Comparison of ENCODE assay signal across 20 mouse cellular contexts in genomic region chr12:112727801-112728200, GRCm38 (mm10). TPM values are rescaled to one million over a fixed set of nuclear protein-coding genes. Genes with fewer than 3 reads are reported as not detected.
A peak's percentile ranks its signal among the peaks of the same experiment; 100 is the strongest.
DNase-seq lines count a peak whose midpoint lies in the region; ATAC-seq and TF ChIP-seq lines count a peak whose summit lies in the region.
"Had no signal": no experiment of that assay in that cellular context is flagged by ENCODE, and none has a peak within 500 bp of the region (broad histone marks: within the 10 kb centered on the region; RNA-seq: fewer than 3 reads in every experiment).

No protein-coding gene starts in this region.

- H3K27me3 ChIP-seq in forebrain, embryonic 13.5 days, result peaks cover 4% of the 10 kb centered on the region; the same call in 1 of the 2 replicates
- peaks cover 11% of the 10 kb centered on the region for H3K27me3 ChIP-seq in forebrain, embryonic 10.5 days (ENCODE audit: poor library complexity, severe bottlenecking)
- H3K27me3 ChIP-seq in myocyte (ENCODE audit: control insufficient read depth, insufficient read depth, insufficient read length), result no peaks in the 10 kb centered on the region
- H3K27me3 ChIP-seq: intestine, embryonic 15.5 days; Patski had no signal

- H3K79me2 ChIP-seq in myocyte (ENCODE audit: control insufficient read depth, insufficient read depth), result peaks cover 5% of the 10 kb centered on the region

- DNase-seq in cerebellum, adult 11 months, result peak; percentile 24
- no peak for DNase-seq in forebrain, embryonic 10.5 days (ENCODE audit: extremely low spot score, low spot score)
- peak; percentile 37 for DNase-seq in lung, postnatal 36 days
- no peak for DNase-seq in lung, postnatal 4 days
- DNase-seq in kidney, postnatal 14 days, result no peak
- DNase-seq: adrenal gland, postnatal 14 days; cerebellum, postnatal 10 days; forebrain, postnatal 0 days; gastrocnemius, adult 2 months; gastrocnemius, postnatal 25 days had no signal

- H3K4me2 ChIP-seq in forebrain, embryonic 13.5 days, result no peak overlapping the region
- H3K4me2 ChIP-seq in myocyte (ENCODE audit: low read depth), result peak overlapping the region; percentile 50
- H3K4me2 ChIP-seq: embryonic facial prominence, embryonic 12.5 days; forebrain, embryonic 12.5 days; heart, embryonic 12.5 days; intestine, embryonic 15.5 days had no signal

- H3ac ChIP-seq in myocyte (ENCODE audit: control insufficient read depth, insufficient read length), result no peak overlapping the region

- H3K36me3 ChIP-seq in forebrain, embryonic 13.5 days (ENCODE audit: poor library complexity, severe bottlenecking), result peaks cover 27% of the 10 kb centered on the region
- peaks cover 12% of the 10 kb centered on the region for H3K36me3 ChIP-seq in forebrain, embryonic 10.5 days (replicated peaks)
- no peaks in the 10 kb centered on the region for H3K36me3 ChIP-seq in myocyte (ENCODE audit: control insufficient read depth, insufficient read depth)
- H3K36me3 ChIP-seq: intestine, embryonic 15.5 days had no signal

- no peaks in the 10 kb centered on the region for H3K9me3 ChIP-seq in forebrain, embryonic 13.5 days (replicated peaks)
- no peaks in the 10 kb centered on the region for H3K9me3 ChIP-seq in forebrain, embryonic 10.5 days
- H3K9me3 ChIP-seq: embryonic facial prominence, embryonic 12.5 days; forebrain, embryonic 12.5 days; heart, embryonic 12.5 days; intestine, embryonic 15.5 days had no signal

- no peak overlapping the region for H3K27ac ChIP-seq in forebrain, embryonic 13.5 days
- H3K27ac ChIP-seq in forebrain, embryonic 10.5 days, result no peak overlapping the region
- H3K27ac ChIP-seq: embryonic facial prominence, embryonic 12.5 days; forebrain, embryonic 12.5 days; gastrocnemius, adult 2 months; intestine, embryonic 15.5 days had no signal

- 70% methylated on average over 8 of the region's 8 CpGs for WGBS in forebrain, embryonic 13.5 days
- WGBS in forebrain, embryonic 10.5 days, result 88% methylated on average over 8 of the region's 8 CpGs

- ATAC-seq in cerebellum, adult (ENCODE audit: insufficient number of reproducible peaks, low FRiP score, low TSS enrichment), result no peak
- ATAC-seq in forebrain, embryonic 13.5 days, result no peak
- ATAC-seq: activated CD4-positive, CD25-positive, alpha-beta regulatory T cell, adult 4 months; forebrain, postnatal 0 days; intestine, embryonic 15.5 days; Patski had no signal

- H3K9ac ChIP-seq in forebrain, embryonic 13.5 days, result 0 out of 2 replicates have a peak overlapping the region, but pooled peaks have one; percentile 12
- H3K9ac ChIP-seq: embryonic facial prominence, embryonic 12.5 days; forebrain, embryonic 12.5 days; forebrain, postnatal 0 days; heart, embryonic 12.5 days; intestine, embryonic 15.5 days had no signal

- no peak for TF ChIP-seq POLR2A in myocyte (IDR thresholded peaks at IDR 0.05; ENCODE audit: insufficient read length, low read depth)

- H3K4me1 ChIP-seq in forebrain, embryonic 13.5 days, result peaks cover 34% of the 10 kb centered on the region
- H3K4me1 ChIP-seq in forebrain, embryonic 10.5 days, result peaks cover 16% of the 10 kb centered on the region

- H3K4me3 ChIP-seq in forebrain, embryonic 13.5 days, result no peak overlapping the region
- no peak overlapping the region for H3K4me3 ChIP-seq in forebrain, embryonic 10.5 days
- no peak overlapping the region for H3K4me3 ChIP-seq in myocyte
- H3K4me3 ChIP-seq: embryonic facial prominence, embryonic 12.5 days; forebrain, embryonic 12.5 days; gastrocnemius, adult 2 months; heart, embryonic 12.5 days; intestine, embryonic 15.5 days had no signal

TF ChIP-seq in myocyte, 11 proteins besides CTCF, POLR2A, EP300 and RAD21:
- TF ChIP-seq MAX (IDR thresholded peaks at IDR 0.05; ENCODE audit: low read depth), result no peak
- TF ChIP-seq SRF (IDR thresholded peaks at IDR 0.05; ENCODE audit: control insufficient read depth, insufficient read length, low read depth), result no peak
- no peak for TF ChIP-seq MYOD1 (IDR thresholded peaks at IDR 0.05; ENCODE audit: control insufficient read depth in 1 of 3, insufficient read length in 2 of 3, low read depth in 2 of 3)
- no peak for TF ChIP-seq USF1 (IDR thresholded peaks at IDR 0.05; ENCODE audit: low read depth)
- TF ChIP-seq E2F4 (IDR thresholded peaks at IDR 0.05; ENCODE audit: insufficient read depth), result no peak
- no peak for TF ChIP-seq TCF12 (IDR thresholded peaks at IDR 0.05; ENCODE audit: insufficient read depth, poor library complexity, severe bottlenecking)
- no peak for TF ChIP-seq TCF3 (IDR thresholded peaks at IDR 0.05; ENCODE audit: insufficient read length, low read depth)
- TF ChIP-seq MYOG (IDR thresholded peaks at IDR 0.05; ENCODE audit: control insufficient read depth in 1 of 3, insufficient read depth in 1 of 3, insufficient read length in 2 of 3, low read depth in 2 of 3), result no peak
- no peak for TF ChIP-seq REST (IDR thresholded peaks at IDR 0.05; ENCODE audit: insufficient read depth, insufficient read length)
- no peak for TF ChIP-seq CEBPB (IDR thresholded peaks at IDR 0.05; ENCODE audit: insufficient read depth, poor library complexity, severe bottlenecking)
- no peak for TF ChIP-seq POLR2AphosphoS2 (IDR thresholded peaks at IDR 0.05; ENCODE audit: insufficient read length, low read depth)

RNA-seq across cellular contexts. Expression of gene Cep170b, which starts 7.5 kb away (rescaled TPM):
- 11.0 and 13.1 TPM in 2 replicates for polyA plus RNA-seq in forebrain, embryonic 13.5 days (2015; fragmentation: Nextera tagmentation; extraction: Ambion mirVana)
- polyA plus RNA-seq in forebrain, embryonic 10.5 days (2016; fragmentation: Nextera tagmentation; extraction: Ambion mirVana), result 5.9 and 7.9 TPM in 2 replicates
- polyA plus RNA-seq in myocyte (2012; fragmentation: generic; extraction: Trizol), result 22.8 TPM

RNA-seq across cellular contexts. Expression of gene Pld4, which starts 32.7 kb away (rescaled TPM):
- 2.9 and 3.8 TPM in 2 replicates for polyA plus RNA-seq in forebrain, embryonic 13.5 days (2015; fragmentation: Nextera tagmentation; extraction: Ambion mirVana)
- 3.8 and 3.9 TPM in 2 replicates for polyA plus RNA-seq in forebrain, embryonic 10.5 days (2016; fragmentation: Nextera tagmentation; extraction: Ambion mirVana)
- 0.08 TPM for polyA plus RNA-seq in myocyte (2012; fragmentation: generic; extraction: Trizol)
- polyA plus RNA-seq: C2C12 had no signal

RNA-seq across cellular contexts. Expression of gene Zbtb42, which starts 49.2 kb away (rescaled TPM):
- 2.1 and 2.4 TPM in 2 replicates for polyA plus RNA-seq in forebrain, embryonic 13.5 days (2015; fragmentation: Nextera tagmentation; extraction: Ambion mirVana)
- polyA plus RNA-seq in forebrain, embryonic 10.5 days (2016; fragmentation: Nextera tagmentation; extraction: Ambion mirVana), result 4.1 and 4.3 TPM in 2 replicates
- polyA plus RNA-seq in myocyte (2012; fragmentation: generic; extraction: Trizol), result 4.4 TPM

RNA-seq across cellular contexts. Expression of gene Akt1, which starts 53.1 kb away (rescaled TPM):
- polyA plus RNA-seq in forebrain, embryonic 13.5 days (2015; fragmentation: Nextera tagmentation; extraction: Ambion mirVana), result 46.4 and 50.3 TPM in 2 replicates
- 39.2 and 41.9 TPM in 2 replicates for polyA plus RNA-seq in forebrain, embryonic 10.5 days (2016; fragmentation: Nextera tagmentation; extraction: Ambion mirVana)
- 352 TPM for polyA plus RNA-seq in myocyte (2012; fragmentation: generic; extraction: Trizol)

Comparison
In these comparisons a context has a peak if more than half of its experiments do, and no peak if none do; other contexts are left out.
1. DNase-seq: peak in cerebellum, adult 11 months (single experiment) and lung, postnatal 36 days (single experiment); none in forebrain, embryonic 10.5 days (single experiment), lung, postnatal 4 days (0 of 2) and kidney, postnatal 14 days (single experiment).